Mouse (Mus musculus): ENCODE results near the gene Ttyh2.
"Not testable (repeated sequence)": the region's sequence is repeated elsewhere in the genome, so short reads cannot be mapped to it uniquely, and the experiment has no call there.

Ttyh2 gene

GRCm38 (mm10) chr11:114662746-114663362 lies 12.4 kb upstream of the Ttyh2 start:
- peak; percentile 75 for DNase-seq

- DNase-seq: no peak
Observed at GRCm38 (mm10) chr11:114664164-114664563, 11.1 kb upstream of the Ttyh2 start.

GRCm38 (mm10) chr11:114665463-114665862 lies 9.8 kb upstream of the Ttyh2 start:
- no peak for DNase-seq

- DNase-seq: no peak
Observed at GRCm38 (mm10) chr11:114666786-114667185, 8.4 kb upstream of the Ttyh2 start.

GRCm38 (mm10) chr11:114667236-114667931 lies 7.8 kb upstream of the Ttyh2 start:
- DNase-seq: no peak

DNA sequence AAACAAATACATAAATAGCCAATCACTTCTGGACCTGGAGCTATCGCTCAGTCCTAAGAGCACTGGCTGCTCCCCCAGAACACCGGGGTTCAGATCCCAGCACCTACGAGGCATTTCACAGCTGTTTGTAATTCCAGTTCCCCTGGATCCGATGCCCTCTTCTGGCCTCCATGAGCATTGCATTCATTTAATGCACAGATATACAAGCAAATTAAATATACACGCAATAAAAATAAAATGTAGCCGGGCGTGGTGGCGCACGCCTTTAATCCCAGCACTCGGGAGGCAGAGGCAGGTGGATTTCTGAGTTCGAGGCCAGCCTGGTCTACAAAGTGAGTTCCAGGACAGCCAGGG lies 7.3 kb upstream of the Ttyh2 start:
- peak; percentile 61 for DNase-seq

GRCm38 (mm10) chr11:114668301-114668710 lies 6.9 kb upstream of the Ttyh2 start, which contains the start of gene Rpl38:
Rpl38 (plus strand) TSS chr11:114668524.
- peak; percentile 98 for DNase-seq

DNA sequence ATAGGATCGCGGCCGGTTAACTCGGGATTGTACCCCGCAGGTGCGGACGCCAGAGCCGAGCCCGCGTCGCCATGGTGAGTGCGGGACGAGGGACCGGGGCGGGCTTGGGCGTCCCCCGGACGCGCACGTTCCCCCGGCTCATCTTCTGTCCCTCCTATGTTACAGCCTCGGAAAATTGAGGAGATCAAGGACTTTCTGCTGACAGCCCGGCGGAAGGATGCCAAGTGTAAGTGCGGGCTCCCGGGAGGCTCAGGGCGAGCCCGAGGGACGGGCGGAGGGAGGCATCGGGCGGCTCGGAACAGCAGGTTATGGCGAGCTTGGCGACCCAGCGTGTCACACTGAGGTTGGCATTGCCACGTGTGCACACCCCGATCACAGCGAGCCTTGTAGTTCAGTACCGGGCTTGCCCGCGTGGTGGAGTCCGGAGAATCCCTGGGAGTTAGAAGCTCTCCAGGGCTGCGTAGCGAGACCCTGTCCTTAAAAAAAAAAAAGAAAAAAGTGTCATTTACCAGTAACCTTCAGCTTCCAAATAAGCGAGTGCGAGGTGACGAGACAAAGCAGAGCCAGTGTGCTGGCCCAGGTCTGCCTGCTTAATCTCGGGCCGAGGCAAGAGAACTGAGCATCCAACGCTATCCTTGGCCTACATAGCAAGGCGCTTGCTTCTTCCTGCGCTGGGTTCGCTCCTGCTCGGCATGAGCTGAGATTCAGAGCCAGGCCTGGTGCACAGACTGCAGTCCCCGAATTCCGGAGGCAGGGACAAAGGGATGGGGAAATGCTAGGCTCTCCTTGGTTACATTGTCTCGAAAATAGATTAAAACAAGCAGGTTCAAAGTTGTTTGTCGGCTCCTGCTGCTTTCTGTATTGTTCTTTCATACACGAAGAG lies 6.2 kb upstream of the Ttyh2 start:
- DNase-seq: peak; percentile 84

GRCm38 (mm10) chr11:114669651-114670168 lies 5.5 kb upstream of the Ttyh2 start:
- DNase-seq: no peak

DNA sequence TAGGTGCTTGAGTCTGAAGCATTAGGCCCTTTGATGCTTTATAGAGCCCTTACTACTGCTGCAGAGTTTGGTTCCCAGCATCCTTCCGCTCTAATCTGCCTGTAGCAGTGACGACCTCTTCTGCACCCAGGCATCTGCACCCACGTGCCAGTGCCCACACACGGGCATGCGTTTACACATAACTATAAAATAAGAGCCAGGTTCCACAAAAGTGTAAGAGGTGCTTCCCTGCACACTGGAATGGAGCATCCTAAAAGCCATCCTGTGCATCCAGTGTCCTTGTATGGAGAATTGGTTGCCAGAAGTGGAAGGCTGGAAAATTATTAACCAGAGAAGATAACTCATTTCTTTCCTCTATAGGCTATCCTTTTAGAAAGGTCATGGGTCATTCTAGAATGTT lies 4.1 kb upstream of the Ttyh2 start:
- DNase-seq: no peak

DNA sequence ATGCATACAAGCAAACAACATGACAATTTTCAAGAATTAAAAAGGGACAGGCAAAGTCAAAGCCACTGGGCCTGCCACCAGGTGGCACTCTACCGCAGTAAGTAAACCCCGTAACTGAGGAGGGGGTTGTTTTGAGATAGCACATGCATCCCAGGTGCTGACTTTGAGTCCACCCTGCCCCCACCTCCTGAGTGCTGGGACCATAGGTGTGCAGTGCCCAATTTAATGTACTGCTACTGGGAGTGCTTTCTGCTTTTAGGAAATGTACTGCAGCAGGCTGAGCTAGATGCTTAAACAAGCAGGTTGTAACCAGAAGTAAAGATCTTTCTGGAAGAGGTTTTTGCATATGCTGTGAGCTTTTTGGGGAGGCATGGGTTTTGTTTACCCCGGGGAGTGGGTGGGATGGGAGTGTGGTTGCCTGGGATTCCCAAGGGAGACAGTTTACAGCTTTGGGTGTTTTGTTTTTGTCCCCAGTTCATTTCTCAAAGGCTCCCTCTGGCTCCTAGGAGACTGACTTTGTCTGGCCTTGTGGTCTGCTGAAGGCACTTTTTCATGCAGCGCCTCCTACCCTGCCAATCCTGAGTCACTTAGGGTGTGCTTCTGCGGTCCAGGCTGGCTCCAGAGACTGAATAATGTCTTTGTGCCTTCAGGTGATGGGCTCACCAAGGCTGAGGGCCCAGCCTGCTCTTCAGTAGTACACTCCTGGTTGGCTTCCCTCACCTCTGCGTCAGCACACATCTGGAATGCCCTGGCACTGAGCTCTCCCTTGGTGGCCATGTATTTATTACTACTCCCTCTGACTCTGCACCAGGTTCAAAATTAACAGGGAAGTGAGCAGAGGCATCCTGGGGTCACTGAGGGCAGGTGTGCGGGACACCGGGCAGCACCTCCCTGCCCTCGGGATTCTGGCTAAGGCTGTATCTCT lies 2.2 kb upstream of the Ttyh2 start:
- peak; percentile 58 for DNase-seq

DNA sequence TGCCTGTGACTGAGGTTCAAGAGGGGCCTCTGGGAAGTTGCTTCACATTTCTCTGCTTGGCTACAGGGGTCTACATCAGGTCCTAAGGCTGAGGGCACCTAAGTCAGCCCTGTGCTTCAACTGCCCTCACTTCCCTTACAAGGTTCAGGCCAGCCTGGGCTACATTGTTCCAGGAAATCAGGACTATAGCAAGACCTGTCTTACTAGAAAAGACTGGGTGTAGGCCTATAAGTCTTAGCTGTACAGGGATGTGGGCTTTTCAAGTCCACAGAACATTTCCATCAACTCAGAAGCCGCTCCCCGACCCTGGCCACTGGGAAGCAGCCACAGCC lies 1.5 kb upstream of the Ttyh2 start:
- DNase-seq: no peak

- no peak for DNase-seq
Observed at GRCm38 (mm10) chr11:114674180-114674579, 1.1 kb upstream of the Ttyh2 start.

DNA sequence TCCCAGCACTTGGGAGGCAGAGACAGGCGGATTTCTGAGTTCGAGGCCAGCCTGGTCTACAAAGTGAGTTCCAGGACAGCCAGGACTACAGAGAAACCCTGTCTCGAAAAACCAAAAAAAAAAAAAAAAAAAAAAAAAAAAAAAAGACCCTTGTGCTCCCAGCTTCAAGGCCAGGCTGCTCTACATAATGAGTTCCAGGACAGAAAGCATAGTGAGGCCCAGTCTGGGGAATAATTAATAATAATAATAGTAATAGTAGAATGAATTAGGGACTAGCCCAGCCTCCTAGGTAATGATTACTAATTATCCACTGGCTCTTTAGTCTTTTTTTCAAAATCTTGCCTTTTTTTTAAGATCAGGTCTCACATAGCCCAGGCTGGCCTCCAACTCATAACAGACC lies 435 bp upstream of the Ttyh2 start:
- DNase-seq: not testable (repeated sequence)

DNA sequence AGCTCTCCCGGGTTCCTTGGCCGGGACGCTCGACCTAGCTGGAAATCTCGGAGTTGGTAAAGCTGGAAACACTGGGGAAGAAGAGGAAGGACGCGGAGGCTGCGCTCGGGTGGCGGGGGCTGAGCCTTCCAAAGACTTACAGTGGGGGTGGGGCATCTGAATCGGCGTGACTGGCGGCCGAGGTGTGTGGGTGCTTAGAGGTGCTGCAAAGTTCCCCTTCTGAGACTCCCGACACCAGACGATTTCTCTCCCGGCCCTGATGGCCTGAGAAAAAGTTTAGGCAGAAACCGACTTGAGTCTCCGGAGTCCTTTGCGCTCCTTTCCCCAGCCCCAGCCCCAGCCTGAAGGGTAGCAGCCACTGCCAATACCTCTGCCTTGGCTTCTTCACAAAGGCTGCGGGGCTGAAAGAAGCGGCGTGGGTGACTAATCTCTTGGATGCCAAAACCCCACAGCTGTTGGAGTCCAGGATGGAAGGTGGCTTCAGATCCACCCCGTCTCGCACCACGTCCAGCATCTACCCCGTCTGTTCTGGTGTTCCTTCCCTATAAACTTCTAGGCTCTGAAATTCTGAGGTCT lies 683 bp downstream of the Ttyh2 start:
- peak; percentile 61 for DNase-seq

GRCm38 (mm10) chr11:114676431-114676830 lies 1.2 kb downstream of the Ttyh2 start:
- DNase-seq: peak; percentile 55

DNA sequence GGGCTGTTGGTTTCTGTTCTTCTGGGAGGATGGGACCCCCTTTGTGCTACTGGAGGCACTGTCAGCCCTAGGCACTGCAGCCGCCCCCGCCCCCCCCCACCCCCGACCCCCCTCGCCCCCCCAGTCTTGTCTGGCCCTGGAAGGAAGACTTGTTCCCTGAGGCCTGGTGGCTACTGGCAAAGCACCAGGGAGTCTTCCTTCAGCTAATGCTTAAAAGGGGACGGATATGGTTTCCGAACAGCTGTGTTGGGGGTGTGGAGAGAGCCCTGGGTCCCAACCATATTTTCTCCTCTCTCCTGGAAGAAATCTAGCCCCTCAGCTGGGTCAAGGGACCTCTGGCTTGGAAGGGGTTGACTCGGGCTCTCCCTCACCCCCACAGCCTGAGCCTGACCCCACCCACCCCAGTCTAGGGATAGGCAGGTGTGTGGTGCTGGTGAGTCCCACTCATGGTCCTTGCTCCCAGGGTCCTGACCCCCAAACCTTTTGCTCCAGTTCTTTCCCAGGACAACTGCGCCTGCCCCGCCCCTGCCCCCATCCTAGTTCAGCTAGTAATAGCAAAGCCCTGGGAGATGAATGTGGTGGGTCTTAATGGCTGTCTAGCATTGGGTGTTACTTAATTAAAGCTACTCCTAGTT lies 1.8 kb downstream of the Ttyh2 start:
- no peak for DNase-seq

GRCm38 (mm10) chr11:114679582-114679981 lies 4.4 kb downstream of the Ttyh2 start:
- peak; percentile 65 for DNase-seq

DNA sequence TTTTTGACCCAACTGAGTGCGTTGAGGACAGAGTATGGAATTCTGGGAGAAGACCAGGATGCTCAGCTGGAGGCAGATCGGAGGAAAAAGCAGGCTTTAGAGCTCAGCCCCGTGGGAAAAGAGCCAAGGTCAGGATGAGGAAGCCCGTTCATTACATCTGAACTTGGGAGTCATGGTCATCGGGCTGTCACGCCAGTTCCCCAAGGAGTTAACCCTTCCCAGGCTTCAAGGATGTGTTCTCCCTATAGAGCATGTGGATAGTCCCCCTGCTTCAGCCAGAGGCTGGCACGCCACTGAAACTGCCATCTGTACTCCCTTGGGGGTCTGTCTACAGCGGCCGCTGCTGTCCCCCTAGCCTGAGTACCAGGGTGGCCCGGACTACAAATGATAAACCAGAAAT lies 5.1 kb downstream of the Ttyh2 start:
- DNase-seq: peak; percentile 39

GRCm38 (mm10) chr11:114681054-114681453 lies 5.8 kb downstream of the Ttyh2 start:
- no peak for DNase-seq

- no peak for DNase-seq
Observed at GRCm38 (mm10) chr11:114682321-114682900, 7.2 kb downstream of the Ttyh2 start.
